Mouse (Mus musculus) lung, adult 2 months (tissue): ENCODE data around the gene Phf2.

ENCODE experiments used
- CTCF ChIP-seq: fragments of 200-500 bp; IDR thresholded peaks from 2 replicates; pipeline ENCODE4 v1.5.1; 2011; ENCODE audit warnings: mild to moderate bottlenecking, low read length, control low read depth; ENCODE audit not compliant: insufficient read depth
- POLR2A ChIP-seq: fragments of 200-500 bp; IDR thresholded peaks from 2 replicates; pipeline ENCODE4 v1.6.1; 2011; ENCODE audit warnings: low read depth, mild to moderate bottlenecking, control low read depth, low read length, borderline replicate concordance; ENCODE audit errors: extremely low read depth

- TF ChIP-seq CTCF (no peak), POLR2A (0 out of 2 replicates have a peak, but pooled peaks have one; percentile 3)
Measured at GRCm38 (mm10) chr13:48869950-48870770, 759 bp downstream of the Phf2 start.
